Mouse (Mus musculus): ENCODE results near the gene Sugp2.

The Sugp2 gene

DNA sequence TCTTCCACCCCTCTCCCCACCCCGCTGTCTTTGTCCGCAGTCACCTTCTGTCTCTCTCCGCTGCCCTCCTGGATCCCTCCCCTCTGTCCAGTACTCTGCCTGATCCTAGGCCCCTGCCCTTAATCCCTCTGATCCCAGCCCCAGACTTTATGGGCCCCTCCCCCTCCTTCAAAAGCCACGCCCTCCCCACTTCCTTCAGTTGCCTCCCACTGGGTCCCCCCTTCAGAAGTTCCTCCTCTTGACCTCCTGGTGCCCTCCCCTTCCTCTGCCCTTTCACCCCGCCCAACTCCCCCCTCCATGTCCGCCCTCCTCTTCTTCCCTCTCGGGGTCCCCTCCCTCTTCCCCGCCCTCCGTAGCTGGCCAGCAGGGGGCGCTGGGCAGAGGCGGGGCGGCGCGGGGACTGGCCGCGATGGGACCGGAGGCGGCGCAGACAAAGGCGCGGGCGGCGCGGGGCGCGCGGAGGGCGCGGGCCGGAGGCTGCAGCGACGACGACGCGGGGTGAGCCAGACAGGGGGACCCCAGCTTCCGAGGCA is 48.6 kb downstream of the Sugp2 start, which contains the start of gene Homer3:
Gene Homer3, plus strand, starts transcription at position 225 of the 533 bp plus-strand sequence.
- peak; percentile 99 for DNase-seq (ENCODE audit: extremely low spot score)

DNA sequence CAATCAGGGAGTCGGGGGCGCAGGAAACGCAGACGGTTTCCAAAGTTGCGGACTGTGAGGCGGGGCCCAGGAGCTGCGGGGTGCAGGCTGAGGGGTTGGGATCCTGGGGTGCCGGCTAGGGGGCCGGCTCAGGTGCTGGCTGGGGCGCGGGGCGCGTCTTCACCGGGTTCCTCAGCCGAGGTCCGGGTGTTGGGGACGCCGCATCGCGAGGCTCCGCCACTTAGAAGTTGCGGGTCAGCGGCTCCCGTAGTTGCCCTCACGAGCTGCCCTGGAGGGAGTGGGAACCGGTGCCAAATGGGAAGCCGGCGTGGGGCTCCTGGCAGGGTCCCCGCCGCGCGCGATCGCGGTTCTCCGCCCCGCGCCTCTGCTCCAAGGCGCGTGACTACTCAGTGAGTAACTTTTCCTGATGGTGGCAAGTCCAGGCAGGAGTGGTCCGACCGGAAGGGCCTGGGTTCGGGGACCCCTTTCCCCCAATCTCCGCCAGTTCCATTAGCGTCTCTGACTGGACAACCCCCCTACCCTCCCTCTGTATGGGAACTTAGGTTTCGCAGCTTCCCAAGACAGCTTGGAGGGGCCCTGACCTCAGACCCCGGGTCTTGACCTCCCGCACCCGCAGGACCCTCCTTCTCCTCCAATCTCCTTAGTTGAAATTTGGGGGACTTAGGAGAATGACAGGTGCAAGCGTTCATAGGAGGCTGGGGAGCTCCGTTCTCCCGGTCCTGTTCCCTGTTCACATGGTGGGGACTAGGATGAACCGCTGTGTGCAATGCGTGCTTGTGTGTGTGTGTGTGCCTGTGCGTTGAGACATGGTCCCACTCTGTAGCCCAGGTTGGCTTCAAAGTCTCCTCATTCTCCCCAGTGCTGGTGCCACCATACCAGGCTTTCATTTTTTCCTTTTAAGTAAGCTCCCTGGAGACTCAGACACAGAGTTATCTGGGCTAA is 49.4 kb downstream of the Sugp2 start:
- peak; percentile 48 for DNase-seq (ENCODE audit: extremely low spot score)

DNA sequence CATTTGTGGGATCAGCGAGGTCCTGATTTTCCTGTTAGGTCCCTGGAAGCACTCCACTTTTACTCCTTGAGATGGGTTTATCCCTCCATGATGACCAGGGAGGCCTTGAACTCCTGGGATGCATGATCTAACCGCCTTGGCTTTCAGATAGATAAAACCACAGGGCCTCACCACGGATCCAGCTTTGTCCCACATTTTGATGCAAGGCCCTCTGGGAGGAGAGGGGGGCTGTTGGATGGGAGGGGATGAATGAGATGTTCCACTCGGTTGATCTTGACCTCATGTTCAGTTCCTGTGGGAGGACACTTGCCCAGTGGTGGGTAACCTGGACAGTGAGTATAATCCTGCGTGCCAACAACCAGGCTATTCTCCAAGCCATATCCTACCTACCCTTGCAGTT is 50.4 kb downstream of the Sugp2 start:
- DNase-seq (ENCODE audit: extremely low spot score) = no peak

DNA sequence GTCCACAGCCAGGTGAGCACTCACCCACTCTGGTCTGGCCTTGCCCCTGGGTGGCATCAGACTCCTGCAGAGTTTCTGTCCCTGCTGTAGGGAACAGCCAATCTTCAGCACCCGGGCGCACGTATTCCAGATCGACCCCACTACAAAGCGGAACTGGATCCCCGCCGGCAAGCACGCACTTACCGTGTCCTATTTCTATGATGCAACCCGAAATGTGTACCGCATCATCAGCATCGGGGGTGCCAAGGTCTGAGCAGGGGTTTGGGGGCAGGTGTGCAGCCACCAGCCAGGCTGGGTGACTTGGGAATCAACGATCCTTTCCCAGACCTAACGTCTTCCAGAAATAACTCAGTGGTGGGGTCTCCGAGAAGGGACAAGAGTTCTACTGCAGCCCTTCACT is 51.3 kb downstream of the Sugp2 start:
- DNase-seq (ENCODE audit: extremely low spot score) = no peak

DNA sequence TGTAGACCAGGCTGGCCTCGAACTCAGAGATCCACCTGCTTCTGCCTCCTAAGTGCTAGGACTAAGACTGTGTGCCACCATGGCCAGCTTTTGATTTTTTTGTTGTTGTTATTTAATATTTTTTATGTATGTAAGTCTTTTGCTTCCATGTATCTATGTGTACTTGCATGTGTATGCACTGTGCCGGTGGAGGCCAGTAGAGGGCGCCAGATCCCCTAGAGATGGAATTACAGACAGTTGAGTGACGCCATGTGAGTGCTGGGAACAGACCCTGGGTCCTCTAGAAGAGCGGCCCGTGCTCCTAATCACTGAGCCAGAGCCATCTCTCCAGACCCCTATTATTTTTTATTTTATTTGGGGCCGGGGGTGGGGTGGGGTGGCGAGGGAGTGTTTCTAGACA is 52.7 kb downstream of the Sugp2 start:
- no peak for DNase-seq (ENCODE audit: extremely low spot score)

DNA sequence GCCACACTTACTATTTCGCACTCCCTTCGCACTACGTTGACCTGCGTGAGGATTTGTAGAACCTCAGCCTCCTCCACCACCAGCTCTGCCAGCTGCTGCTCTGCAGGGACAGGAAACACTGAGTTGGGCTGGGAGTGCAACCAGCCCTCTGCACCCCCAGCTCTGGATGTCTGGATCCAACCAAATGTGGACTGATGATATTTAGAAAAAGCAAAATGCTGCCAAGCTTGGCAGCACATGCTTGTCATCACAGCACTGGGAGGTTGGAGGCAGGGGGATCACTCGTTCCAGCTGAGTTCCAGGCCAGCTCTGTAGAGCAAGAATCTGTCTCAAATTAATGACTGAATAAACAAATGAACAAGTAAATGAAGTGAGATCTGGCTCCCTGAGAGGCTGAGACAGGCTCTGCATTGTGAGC is 60.0 kb downstream of the Sugp2 start:
- DNase-seq (ENCODE audit: extremely low spot score) = no peak

DNA sequence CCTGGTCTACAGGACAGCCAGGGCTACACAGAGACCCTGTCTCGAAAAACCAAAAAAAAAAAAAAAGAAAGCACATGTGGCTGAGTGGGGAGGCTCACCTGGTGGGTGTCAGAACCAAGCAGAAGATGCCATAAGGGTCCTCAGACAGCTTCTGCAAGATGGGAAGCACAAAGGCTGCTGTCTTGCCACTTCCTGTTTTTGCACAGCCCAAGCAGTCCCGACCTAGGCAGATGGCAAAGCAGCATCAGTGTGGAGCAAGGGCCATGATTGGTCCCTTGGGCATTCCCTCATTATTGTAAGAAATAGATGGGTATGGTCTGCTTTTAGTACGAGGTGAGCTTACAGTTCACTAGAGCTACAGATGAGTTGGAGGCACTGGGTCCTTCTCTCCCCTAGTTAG is 66.9 kb downstream of the Sugp2 start:
- no peak for DNase-seq (ENCODE audit: extremely low spot score)

DNA sequence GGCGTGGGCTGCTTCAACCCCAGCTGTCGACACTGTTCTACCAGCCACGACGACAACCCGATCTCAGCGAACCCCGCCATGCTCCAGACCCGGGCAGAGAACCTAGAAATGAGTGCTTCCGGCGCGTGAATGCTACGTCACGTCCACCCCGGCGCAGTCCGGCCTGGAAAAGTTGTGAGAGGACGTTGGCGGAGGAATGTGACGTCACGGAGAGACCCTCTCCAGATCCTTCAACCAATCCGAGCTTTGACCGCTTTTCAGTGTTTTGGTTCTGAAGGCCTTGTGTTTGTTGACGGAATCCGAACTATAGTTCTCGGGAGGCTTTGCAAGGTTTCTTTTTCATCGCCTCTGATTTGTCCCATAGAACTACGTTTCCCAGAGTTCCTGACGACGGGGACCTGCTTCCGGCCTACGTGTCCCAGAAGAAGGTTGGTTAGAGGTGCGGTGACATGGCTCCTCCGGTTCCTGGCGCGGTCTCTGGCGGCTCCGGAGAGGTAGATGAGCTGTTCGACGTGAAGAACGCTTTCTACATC is 68.4 kb downstream of the Sugp2 start, which contains the start of the genes Ddx49 and Cope:
Gene Ddx49, minus strand, starts transcription at position 132 of the 533 bp plus-strand sequence.
Gene Cope, plus strand, starts transcription at position 161 of the 533 bp plus-strand sequence.
- peak; percentile 95 for DNase-seq (ENCODE audit: extremely low spot score)

DNA sequence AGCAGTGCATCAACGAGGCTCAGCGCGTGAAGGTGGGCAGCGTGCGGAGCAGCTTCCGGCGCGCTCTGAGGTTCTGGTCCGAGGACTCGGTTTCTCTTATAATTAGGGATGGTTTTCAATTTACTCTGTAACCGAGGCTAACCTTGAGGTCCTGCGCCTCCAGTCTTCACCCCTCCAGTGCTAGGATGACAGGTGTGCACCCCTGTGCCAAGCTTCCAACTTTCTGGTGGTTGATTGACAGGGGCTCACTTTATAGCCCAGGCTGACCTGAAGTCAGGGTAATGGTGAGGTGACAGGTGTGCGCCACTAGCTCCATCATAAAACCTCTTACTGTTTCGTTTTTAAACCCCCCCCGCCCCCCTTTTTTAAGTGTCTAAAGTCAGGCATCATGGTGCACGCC is 68.9 kb downstream of the Sugp2 start:
- DNase-seq (ENCODE audit: extremely low spot score) = no peak

DNA sequence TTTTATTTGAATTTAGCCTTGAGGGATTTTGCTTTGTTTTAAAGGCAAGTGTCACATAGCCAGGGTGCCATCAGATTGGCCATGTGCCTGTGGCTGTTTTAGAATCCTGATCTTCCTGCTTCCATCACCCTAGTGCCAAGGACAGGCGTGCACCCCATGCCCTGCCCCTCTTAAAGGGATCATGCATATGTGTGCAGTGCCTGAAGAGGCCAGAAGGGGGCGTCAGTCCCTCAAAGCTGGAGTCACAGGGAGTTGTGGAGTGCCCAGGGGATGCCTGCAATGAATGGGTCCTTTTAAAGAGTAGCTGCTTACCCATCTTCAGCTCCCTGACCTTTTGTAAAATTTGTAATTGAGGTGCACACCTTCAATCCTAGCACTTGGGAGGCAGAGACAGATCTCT is 75.3 kb downstream of the Sugp2 start:
- no peak for DNase-seq (ENCODE audit: extremely low spot score)

DNA sequence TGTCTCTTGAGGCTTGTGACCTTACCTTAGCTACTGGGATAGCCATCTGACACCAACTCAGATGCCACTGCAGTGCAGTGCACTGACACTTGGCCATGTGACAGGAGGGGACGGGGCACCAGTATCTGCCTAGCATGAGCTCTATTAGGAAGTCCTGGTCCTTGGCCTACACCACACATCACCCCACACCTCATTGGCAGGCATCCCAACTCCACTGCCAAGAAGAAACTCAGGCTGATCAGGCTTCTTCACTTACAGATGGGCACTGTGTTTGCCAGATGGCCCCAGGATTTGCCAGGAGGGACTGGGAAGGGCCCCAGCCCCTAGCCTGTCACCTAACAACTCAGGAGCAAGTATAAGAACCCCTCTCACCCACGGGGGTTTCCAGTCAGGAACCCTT is 79.4 kb downstream of the Sugp2 start:
- no peak for DNase-seq (ENCODE audit: extremely low spot score)

DNA sequence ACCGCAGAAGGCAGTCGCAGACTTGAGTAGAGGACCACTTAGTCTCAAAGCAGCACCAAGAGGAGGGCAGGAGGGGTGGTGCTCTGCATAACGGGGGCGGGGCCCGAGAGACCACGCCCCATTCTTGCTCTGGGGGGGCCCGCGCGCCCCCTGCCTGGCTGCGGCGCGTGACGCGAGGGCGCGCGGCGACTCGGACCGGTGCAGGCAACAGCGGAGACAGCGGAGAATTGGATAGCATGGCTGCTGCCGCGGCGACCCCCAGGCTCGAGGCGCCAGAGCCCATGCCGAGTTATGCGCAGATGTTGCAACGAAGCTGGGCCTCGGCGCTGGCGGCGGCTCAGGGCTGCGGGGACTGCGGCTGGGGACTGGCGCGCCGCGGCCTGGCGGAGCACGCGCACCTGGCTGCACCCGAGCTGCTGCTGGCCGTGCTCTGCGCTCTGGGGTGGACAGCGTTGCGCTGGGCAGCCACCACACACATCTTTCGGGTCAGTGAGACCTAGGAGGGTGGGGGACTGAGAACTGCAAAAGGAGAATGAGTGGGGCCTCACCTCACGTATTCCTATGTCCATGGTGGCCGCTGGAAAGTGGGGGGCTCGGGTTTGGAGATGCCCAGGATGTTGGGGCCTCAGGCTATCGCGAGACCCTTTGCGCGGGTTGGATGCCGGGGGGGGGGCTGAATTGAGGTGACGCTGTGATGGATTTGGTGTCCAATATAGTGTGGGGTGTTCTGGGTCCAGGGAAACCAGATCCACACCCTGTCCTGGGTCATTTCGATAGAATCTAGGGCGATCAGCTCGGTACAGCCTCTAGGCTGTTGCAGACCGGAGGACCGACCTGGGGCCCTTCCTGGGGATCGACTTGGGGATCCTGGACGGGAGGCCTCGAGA is 81.8 kb downstream of the Sugp2 start, which contains the start of gene Cers1:
Gene Cers1, plus strand, starts transcription at position 152 of the 887 bp plus-strand sequence.
- peak; percentile 69 for DNase-seq (ENCODE audit: extremely low spot score)

DNA sequence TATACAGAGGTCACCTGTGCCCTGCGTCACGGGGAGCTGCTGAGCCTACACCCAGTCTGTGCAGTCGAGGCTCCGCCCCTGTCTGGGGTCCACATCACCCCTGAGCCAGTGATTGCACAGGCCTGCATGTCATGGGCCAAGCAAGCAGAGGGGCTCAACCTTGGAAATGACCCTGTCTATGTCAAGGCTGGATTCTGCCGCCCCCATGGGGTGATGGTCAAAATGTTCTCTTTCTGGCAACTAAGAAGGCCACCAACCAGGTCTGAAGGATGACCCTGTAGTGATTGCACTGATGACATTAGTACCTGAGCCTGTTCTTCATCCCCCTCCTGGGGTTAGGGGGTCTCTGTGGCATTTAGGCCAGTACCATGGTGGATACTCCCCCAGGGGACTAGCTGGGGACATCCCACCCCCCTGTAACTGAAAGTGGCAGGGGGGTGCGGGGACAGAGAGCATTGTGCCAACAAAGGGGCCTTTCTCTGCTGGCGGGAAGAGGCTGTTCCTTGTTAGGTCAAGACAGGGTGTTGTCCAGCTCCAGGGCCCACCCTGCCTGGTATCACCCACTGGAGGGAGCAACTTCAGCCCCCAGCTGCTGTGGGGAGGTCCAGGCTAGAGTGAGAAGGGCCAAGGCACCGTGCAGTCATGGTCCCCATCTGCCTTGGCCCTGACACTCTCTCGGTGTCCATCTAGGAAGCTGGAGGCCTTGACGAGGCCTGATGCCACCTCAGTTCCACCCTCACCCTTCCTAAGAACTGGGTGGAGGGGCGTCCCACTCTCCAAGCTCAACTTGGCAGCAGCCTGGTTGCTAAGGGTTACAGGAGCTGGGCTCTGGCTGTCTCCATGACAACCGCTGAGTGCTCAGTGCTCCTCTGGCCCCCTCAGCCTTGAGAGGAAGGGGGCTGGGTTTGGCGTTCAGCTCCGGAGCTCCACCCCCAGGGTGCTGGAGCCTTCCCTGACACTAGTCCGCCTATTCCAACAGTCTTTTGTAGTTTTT is 82.8 kb downstream of the Sugp2 start:
- DNase-seq (ENCODE audit: extremely low spot score) = peak; percentile 66

DNA sequence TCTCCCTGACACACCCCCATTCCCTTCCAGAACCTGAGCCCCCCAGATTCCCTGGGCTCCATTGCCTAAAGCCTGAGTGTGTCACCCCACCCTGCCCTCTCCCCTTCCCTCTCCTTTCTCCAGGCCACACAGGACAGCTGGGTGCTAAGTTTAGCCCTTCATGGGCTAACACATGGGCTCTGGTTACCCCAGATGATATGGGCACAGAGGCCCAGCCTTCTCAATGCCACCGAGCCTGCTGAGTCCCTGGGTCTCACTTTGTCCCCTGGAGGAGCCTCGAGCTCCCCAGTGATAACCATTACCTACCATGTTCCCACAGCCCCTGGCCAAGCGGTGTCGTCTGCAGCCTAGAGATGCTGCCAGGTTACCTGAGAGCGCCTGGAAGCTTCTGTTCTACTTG is 83.8 kb downstream of the Sugp2 start:
- no peak for DNase-seq (ENCODE audit: extremely low spot score)

DNA sequence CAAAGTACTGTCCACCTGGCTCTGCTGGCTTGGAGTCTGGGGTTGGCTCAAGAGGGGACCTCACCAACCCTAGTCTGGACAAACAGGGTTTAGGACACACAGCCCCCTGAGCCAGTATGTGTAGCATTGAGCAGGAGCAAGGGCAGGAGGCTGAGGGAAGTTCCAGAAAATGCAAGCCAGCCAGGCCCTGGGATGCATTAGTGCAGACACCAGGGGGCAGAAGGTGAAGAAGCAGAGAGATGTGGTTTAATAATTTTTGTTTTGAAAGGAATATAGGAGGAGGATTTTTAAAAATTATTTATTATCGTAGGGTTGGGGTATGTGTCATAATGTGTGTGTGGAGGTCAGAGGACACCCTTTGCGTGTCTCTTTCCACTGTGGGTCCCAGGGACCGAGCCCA is 89.7 kb downstream of the Sugp2 start:
- no peak for DNase-seq (ENCODE audit: extremely low spot score)

DNA sequence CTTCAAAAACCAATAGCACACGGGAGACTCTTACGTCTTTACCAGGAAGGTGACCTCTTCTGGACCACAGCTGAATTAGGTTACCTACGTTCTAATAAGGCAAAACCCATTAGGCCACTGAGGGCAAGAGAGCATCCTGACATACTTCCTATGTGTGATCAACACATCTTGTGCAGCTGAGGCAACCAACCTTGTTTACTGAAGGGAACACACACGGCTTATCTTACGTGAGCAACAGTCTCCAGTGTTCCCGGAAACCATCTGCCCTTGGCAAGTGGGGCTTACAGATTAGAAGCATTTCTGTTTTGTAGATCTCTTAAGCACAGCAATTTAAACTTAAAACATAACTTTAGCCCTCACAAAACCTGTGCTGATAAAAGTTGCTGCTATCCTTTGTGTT is 93.5 kb downstream of the Sugp2 start:
- no peak for DNase-seq (ENCODE audit: extremely low spot score)

DNA sequence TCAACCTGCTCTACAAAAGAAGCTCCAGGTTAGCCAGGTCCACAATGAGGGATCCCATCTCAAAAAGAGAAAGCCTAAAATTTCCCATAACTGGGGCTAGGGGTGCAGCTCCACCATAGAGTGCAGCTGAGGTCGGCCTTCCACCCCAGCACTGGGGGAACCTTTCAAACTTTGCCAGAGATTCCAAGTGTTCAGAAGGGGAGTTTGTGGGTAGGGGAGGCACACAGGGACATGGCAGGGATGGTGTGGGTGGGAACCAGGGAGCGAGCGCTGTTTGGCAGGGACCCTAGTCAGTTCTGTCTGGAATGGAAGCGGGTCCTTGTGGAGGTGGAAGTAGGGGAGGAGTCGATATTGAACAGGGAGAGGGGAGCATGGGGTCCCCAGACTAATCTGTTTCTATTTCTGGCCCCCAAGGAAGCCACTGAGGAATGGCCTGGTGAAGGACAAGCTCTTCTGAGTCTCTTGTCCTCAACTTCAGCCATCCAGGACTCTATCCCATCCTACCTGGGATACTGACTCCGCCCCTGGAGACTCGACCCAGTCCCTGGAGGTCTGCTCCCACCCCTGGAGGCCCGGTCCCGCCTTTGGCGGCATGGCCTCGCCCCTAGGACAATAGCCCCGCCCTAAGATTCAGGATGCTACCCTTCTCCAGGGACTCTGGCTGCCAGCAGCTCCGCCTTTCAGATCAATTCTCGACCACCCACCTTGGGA is 95.3 kb downstream of the Sugp2 start, which contains the start of gene Gdf1:
Gene Gdf1, plus strand, starts transcription at position 694 of the 711 bp plus-strand sequence.
- DNase-seq (ENCODE audit: extremely low spot score) = peak; percentile 77
